Mouse (Mus musculus): ENCODE measurements at regions not wholly inside any gene's neighbourhood (a gene's known extent, or its start where the extent isn't known, plus 50 kb on each side); places are given as distances from the start of the nearest gene placed in this dataset.

DNA sequence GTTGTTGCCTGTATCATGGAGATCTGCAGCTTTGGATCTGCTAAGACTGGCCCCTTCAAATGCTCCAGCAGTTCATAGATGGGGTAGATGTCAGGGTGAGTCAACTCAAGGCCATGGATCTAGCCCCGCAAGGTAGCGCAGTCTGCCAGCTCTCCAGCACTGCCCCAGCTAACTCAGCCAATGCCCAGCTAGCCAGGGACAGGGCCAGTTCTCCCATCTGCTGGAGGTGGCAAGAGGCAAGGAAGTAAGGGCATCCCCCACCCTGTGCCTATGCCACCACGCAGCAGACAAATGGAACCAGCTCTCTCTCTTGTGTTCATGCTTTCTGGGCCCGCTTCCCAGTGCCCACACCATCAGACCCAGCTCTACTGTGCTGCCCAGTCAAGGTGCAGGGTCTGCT lies 102.5 kb downstream of the Foxb1 start:
- no peak for DNase-seq

DNA sequence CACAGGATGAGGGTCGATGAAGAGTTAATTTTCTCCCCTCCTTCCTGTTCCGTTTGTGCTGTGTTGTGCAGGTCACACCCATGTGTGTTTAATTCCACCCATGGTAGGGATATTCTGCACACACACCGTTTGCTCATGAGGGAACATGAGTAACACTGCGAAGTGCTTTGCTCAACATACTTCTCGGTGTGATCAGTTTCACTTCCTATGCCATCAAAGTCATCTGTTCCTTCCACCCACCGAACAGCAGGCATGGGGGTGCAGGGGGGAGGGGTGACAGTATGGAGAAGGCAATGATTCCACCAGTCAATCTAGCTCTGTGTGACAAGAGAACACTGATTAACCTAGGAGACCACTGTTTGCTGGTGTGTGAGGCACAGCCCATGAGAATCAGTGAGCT lies 104.7 kb downstream of the Foxb1 start:
- DNase-seq: peak; percentile 1 to 4

DNA sequence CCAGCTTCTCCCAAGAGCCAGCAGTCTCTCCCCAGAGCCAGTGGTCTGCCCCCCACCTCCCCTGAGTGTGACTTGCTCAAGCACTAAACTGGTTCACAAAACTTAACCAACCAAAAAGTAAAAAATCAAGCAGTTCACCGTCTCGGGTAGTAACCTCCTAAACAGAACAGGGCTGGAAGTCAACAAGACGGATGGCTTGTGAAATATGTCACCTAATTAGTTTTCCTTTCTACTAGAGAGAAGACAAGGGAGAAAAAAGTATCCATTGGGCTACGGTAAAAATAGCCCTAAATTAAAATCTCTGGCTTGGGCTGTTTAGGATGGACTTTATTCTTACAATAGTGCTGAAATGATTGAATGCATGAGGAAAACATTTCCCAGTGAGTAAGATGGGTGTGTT lies 108.6 kb downstream of the Foxb1 start:
- no peak for DNase-seq

DNA sequence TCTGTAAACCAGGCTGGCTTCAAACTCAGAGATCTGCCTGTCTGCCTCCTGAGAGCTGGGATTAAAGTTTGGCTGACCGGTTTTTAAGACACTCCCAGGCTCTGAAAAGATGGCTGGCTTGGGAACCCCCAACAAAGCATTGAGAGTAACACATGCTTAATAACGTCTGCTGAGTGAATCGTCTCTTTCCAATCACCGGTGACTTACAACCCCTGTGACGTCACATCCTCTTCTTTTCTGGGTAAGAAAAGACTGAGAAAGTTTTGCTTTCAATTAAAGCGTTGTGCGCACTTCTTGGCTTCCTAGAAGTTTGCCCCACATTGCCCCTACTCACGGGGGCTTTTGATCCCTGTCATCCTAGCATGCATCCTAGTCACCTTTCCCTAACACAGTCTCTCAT lies 109.1 kb downstream of the Foxb1 start:
- DNase-seq: no peak

DNA sequence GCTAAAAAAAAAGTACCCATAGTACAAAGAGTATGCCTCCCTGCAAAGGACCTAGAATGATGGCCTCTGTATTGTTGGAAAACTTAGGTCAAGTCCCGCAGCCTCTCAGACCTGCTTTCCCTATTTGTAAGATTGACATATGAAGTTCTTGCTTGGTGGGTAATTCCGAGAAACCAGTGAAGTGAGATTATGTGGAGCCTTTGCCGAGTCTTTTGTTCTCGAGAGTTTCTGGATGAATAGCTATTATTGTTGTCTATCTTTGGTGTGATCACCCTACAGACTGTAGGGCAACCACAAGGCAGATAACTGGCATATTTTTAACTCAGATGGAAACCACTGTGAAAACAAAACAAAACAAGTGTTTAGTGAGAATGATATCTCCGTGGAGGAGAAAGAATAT lies 118.1 kb downstream of the Foxb1 start:
- no peak for DNase-seq

DNA sequence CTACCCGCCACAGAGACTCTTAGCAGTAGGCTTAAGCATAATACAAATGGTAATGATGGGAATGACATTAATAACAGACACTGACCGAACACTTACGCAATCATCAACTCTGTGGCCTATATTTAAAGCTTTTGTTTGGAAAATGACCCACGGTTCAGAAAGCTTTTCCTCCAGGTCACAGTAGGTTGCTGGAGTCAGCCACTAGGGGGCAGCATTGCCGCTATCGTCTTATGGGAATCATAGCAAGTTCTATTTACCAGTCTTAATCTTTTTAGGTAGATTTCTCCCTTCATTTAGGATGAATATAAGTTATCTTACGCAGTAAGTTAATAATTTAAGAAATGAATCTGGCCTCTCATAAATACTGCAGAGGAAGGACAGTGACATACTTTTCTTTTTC lies 137.4 kb downstream of the Foxb1 start:
- DNase-seq: peak; percentile 69 to 70

DNA sequence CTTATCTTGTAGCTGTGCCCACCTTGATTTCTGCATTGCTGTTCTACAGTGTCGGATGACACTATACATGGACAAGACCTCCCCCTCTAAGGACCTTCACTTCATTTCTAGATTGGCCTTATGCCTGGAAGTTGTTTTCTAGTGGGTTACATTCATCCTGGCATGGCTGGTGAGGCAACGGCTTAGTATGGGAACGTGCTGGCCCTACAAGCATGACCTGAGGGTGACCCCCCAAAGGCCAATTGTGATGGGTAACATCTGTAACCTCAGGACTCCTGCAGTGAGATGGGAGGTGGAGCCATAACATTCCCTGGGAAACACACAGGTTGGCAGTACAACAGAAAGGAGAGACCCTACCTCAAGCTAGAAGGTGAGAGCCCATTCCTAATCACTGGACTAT lies 139.7 kb downstream of the Foxb1 start:
- DNase-seq: no peak

DNA sequence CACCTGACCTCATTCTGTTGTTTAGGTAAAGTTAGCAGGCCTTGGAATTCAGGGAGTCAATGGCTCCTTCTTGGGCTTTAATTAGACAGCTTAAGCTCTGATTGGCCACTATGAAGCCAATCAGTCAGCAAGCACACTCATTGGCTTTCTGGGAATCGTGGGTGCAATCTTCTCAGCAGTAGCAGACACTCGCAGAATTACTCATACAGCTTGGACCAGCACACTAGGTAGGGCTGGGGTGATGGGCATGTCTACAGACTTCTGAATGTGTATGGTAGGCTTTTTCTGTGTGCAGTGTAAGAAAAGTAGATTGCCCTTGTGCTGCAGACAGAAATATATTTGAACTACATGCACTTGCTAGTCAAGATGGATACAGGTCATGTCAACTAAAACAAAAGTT lies 143.4 kb downstream of the Foxb1 start:
- DNase-seq: no peak

DNA sequence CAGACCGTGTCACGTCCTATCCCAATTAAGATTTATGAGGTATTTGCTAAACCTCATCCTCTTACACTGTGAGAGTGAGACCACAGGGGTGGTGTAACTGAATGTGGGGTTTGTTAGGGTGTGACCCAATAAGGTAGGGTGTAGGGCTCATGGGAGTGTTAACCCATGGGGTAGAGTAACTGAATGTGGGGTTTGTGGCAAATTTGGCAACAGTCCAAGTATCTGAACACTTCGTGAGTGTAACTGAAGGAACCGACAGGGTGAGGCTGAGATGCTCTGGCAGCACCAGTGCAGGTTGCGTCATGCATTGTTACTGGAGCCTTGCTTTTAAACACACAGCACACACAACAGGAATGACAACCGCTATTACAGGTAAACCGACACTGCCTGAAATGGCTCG lies 144.1 kb downstream of the Anxa2 start:
- DNase-seq: no peak

DNA sequence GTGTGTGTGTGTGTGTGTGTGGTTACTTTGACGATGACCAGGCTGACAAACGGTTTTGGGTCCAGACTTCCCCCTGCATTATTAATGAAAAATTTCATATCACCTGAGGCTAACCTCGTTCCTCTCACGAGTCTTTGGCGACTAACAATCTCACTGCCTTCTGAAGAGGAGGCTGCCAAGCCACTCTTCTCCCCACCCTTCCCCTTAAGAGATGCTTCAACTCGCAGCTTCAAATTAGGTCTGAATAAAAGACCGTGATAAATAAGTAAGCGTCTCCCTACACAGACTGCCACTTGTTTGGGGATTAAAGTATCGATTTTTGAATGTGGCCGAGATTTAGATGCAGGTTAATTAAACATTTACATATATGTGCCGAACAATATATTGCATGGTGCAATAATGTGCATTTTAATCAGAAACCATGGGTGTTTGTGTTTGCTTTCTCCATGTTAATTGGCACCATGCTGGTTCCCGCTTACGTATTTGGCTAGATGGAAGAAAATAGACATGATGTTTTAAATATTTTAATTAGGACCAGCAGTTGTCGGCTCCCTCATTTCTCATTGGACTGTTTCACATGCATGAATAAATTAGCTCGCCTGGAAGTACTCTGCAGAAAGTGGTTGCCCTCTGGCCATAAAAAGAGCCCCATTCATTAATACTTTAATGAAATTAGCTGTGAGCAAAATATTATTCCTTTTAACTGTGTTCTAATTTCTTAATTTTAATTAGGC lies 139.1 kb downstream of the Anxa2 start:
- DNase-seq: no peak

DNA sequence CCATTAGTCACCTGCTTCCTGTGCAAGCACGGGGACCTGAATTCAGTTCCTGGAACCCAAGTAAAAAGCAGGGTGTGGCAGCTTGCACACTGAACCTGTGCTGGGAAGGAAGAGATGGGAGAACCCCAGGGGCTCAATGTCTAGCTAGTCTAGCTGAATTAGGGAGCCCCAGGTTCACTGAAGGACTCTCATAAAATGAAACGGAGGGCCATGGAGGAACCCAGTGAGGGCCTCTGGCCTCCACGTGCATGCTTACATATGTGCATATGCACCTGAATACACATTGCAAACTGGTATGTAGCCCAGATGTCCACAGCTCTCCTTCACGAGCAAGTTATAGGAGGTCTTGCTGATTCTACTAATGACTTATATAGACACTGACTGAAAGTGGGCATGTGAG lies 135.4 kb downstream of the Anxa2 start:
- DNase-seq: no peak

DNA sequence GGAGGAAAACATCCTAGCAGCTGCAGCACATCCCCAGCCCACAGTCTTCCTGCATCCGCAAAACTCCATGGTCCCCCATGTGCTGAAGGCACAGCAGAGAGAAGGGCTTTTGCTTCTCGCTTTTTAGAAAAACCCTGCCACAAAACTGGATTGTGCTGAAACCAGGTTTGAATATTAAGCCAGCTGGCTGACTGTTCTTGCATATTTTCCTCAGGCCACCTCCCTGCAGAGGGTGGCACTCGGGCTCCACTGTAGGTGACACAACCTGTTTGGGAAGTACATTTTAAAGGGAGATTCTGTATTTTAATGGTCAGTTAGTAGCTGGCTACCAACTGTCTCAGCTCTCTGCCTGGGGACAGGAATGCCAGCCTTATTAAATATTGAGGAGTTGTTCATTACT lies 133.7 kb downstream of the Anxa2 start:
- DNase-seq: no peak

DNA sequence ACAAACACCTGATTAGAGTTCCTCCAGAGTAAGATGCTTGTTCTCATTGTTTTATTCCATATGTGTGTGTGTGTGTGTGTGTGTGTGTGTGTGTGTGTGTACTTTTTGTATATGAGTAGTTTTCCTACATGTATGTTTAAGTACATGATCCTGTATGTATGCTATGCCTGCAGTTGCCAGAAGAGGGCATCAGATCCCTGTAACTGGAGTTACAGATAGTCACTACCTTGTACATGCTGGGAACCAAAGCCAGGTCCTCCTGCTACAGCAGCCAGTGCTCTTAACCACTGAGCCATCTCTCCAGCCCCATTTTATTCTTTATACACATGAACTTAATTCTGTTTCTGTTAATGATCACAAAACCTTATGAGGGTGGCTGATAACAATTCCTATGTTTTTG lies 127.8 kb downstream of the Anxa2 start:
- no peak for DNase-seq

DNA sequence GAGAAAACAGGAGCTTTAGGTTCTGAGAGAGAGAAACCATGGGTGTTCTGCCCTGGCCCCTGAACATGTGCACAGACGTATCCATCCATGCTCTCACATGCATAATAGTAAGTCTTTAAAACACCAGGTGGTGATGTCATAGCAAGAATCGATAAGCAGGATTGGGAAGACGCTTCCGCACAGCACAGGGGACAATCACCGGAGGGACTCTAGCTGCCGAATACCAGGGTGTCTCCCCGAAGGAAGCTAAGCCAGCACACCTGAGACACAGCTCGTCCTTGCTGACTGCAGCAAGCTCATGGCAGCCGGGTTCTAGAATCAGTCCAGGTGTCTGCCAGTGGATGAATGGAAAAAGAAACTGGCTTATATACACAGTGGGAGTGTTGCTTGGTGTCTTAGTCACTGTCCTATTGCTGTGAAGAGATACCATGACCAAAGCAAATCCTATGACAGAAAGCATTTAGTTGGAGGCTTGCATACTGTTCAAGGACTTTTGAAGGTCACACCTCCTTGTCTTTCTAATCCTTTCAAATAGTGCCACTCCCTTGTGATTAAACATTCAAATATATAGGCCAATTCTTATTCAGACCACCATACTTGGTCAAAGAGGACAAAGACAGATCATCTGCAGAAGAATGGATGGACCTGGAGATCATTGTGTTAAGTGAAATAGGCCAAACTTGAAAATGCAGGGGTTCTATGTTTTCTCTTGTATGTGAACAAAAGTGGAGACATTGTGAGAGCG lies 124.4 kb downstream of the Anxa2 start:
- DNase-seq: no peak

DNA sequence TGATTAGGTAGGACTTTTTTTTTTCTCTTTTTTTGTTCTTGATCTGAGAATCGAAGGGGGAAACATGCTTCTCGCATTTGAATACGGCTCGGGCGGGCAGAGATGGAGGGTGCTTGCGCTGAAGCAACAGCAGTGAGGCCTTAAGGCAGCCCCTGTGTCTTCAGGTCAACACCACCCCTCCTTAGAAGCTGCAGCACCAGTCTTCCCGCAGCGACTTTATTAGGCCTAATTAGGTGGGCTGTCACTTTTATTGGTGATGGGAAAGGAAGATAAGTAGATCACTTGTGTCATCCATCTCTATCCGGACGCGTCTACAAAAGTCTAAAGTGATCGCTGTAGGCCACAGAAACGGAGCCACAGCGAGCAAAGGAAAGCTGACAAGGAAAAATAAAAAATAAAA lies 122.0 kb downstream of the Anxa2 start:
- DNase-seq: no peak

DNA sequence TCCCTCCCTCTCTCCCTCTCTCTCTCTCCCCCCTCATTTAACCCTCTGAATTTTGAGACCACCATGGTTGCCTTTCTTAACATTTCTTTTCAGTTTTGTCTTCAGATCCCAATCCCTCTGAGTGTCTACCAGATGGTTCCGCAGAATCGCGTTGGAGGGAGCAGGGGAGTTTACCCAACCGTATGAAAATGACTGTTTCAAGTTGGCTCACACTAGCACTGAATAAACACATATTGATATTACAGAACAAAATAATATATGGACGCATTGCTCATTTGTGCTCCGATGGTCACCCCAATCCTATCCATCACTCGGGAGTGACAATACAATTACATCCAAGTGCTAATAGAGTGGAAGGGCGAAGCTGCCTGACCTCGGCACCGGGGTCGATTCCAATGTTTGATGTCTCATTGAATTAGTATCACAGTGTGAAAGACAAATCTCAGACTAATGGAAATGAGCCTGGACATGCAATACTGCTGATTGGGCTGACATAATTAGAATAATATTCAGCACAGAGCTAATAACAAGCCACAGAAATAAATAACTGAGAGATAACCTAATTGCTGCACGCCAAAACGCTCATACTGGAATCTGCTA lies 115.3 kb downstream of the Anxa2 start:
- no peak for DNase-seq

DNA sequence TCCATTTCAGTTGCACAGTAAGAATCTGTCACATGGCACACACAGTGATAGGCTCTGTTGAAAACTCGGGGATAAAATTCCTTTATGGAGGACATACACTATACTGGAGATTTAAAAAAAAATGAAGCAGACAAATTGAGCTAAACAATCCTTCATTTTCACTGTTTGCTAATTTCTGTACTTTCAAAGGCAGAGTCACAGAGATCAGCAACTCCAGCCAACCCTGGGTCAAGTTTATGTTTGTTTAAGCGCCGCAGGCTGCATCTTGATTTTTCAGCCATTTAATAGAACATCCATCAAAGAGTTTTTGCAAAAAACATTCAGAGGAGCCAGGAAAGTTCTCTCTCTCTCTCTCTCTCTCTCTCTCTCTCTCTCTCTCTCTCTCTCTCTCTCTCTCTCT lies 114.8 kb downstream of the Anxa2 start:
- no peak for DNase-seq

DNA sequence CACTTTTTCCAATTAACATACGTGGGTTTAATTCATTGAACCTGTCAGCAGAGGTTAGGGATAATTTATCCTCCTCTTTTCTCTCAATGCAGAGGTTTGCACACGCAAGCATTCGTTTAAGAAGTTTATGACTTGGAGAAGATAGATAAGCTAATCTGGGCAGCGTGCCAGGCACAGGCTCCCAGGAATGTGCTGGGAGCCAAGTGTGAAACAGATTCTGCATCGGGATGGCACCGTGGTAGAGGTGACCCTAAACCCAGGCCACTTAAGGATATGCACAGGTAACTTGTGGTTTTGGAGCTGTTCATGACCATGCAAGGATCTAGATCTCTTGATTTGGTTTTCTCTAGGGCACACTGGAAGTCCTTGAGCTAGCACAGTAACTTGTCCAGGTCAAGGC lies 113.6 kb downstream of the Anxa2 start:
- no peak for DNase-seq

DNA sequence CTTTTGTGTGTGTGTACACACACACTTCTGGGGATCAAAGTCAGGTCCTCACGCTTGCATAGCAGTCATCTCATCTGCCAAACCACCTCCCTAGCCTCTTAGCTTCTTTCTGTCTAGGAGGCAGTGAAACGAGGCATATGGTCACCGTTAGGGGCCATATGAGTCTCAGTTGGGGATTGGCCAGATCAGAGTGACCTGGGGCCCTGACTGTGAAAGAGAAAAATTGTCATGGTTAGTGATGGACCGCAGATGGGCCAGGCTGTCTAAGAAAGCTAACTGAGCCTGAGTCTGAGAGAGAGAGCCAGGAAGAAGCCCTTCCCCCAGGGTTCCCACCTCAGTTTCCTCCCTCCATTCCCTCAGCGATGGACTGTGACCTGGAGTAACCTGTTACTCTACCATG lies 89.8 kb downstream of the Anxa2 start:
- DNase-seq: no peak
